Mouse (Mus musculus): ENCODE measurements around the gene Mcrip2.

Mcrip2 gene

DNA sequence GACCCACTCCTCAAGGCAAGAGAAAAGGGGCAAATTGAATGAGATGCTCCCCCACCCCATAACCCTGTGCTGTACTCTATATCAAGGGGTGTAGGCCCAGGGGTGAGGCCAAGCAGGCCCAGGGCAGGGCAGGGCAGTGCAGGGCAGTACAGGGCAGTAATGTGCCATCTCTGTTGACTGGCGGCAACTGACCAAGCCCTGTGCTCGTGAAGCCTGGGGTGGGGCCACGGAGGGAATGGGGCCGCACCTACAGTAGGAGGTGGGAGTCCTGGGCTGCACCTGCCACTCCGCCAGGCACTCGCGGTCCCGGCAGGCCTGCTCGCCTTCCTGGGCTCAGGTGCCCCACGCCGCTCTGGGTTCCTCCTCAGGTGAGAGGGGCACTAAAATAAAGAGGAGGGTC is 3.3 kb downstream of the Mcrip2 start:
- DNase-seq (ENCODE audit: low spot score) = no peak

DNA sequence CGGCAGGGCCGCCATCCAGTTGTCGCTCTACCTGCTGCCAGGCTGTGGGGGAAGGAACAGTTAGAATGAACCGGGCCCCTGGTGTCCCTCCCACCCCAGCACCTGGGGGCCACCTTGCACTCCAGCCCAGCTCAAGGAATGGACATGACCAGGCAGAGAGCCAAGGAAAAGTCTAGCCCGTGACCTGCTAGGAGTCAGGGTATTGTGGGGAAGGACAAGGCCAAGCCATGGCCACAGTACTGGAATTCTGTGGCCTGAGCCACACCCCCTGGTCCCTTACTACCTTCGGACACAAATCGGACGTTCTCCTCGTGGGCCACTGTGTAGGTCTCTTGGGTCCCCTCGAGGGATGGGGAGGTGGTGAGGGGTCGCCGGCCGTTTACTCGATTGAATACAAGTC is 4.3 kb downstream of the Mcrip2 start:
- DNase-seq (ENCODE audit: low spot score) = no peak

DNA sequence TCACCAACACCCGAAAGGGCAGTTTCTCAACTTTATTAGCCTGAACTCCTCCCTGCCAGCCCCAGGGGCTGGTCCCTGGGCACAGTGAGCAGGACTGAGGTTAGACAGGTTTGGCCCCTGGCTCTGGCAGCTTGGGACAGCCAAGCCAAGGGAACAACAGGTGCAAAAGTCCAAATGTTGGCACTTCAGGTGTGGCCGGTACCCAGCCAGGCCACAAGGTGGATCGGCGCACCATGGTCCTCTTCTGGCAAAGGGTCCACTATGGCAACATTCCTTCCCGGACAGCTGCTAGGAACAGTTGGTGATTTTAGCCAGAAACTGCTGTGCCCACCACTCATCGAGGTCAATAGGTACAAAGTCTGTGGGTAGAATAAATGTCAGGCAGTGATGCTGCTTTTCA is 4.9 kb downstream of the Mcrip2 start:
- no peak for DNase-seq (ENCODE audit: low spot score)

DNA sequence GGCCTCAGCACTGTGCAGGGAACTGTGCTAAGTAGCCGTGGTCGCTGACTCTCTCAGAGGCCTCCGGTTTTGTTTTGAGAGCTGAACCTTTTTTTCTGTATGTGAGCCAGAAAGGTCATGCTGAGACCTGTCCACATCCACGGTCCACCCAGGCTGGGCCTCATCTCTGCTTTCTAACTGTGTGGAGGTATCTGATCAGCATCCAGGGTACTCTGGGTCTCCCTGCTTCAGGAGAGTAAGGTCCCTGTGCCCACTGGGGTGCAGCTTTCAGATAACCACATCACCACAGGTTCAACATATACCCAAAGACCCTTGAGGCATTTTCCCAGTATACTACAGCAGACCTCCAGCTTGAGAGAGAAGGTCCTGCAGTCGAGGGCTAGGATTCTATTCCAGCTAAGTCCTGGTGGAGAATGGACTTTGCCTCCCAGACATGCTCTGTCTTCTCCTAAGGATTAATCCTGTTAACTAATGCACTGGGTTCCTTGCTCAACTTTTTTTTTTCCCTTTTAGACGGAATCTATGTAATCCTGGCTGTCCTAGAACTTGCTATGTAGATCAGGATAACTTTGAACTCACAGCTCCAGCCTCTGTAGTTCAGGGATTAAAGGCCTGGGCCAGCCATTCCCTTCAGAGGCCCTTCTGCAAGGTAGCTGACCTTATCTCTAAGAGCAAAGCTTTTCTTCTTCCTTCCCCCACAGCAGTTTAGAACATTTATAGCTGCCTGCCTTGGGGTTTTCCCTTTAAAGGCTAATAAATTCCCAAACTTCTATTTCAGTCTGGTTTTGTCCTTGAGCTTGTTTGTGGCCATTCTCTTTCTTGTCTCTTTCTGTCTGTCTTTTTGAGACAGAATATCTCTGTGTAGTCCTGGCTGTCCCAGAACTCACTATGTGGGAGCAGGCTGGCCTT is 6.6 kb downstream of the Mcrip2 start:
- DNase-seq (ENCODE audit: low spot score) = no peak

DNA sequence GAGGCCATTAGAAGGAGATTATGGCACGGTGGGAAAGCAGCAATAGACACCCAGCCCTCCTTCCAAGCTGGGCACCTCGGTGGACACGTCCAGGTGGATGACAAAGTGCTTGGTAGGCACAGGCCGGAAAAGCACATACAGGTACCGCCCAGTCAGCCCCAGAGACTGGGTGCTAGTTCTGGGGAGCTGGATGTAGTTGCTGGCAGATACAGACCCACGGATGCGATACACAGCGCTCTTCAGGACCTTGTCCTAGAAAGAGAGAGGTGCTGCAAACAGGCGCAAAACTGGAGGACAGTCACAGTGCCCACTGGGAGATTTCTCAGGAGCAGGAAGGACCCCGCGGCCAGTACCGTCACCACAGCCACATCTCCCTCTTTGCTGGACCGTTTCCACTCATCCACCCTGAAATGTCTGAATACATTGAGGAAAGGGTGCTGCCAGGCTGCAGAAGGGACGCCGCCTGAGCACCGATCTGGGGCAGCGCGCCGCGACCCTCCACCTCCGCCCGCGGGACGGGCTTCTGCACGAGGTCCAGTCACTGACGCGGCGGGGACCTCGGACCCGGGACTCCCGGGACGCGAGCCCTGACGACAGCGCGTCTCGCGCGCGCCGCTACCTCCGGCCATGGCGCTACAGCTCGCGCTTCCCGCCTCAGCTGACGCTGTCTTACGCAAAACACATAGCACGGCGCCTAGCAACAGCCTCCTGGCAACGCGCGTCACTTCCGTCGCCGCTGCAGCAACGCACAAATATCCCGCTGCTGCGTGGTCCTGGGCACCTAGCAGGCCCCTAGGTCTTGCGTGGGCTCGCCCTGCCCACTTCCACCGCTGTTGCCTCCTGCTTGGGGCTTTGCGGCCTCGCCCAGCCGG is 7.5 kb downstream of the Mcrip2 start, which contains the start of gene Wdr90:
Gene Wdr90, minus strand, starts transcription at position 670 of the 872 bp plus-strand sequence.
- DNase-seq (ENCODE audit: low spot score) = peak; percentile 87

DNA sequence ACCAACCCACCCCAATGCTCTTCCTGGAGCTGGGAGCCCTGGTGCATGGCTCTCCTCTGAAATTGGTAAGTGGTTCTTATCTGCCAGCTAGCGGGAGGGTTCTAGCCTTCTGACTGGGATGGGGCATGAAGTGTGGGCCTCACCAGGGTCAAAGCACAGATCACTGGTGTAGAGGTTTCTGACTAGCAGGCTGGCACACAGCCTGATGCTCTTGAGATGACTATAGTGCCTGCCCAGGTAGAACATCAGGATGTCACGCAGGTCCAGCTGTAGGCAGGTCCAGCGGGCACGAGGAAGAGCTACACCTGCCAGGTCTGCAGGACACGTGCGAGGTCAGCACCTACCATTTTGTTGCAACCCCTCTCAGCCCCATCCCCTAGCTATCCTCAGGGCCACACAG is 8.3 kb downstream of the Mcrip2 start:
- DNase-seq (ENCODE audit: low spot score) = no peak

DNA sequence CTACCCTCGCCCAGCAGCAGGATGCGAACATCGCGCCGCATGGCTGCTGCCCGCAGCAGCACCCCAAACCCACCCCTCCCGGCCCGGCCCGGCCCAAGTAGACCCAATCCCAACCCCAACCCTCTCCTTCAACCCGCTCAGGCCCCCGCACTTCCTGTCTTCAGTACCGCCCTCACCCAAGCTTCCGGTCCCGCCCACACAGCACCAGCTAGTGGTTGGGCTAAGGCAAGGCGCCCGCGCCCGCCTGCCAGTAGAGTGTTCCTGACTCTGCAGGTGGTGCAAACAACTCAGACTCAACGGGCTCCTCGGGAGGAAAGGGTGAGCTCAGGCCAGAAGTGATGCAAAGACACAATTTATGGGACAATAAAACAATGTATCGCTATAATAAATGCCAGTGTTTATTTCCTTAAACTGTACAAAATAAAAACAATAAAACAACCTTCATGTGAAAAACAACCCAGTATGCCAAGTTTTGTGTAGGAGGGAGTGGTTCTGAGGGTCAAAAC is 24.1 kb downstream of the Mcrip2 start, which contains the start of gene Rhot2:
Gene Rhot2, minus strand, starts transcription at position 456 of the 506 bp plus-strand sequence.
- peak; percentile 98 for DNase-seq (ENCODE audit: low spot score)

DNA sequence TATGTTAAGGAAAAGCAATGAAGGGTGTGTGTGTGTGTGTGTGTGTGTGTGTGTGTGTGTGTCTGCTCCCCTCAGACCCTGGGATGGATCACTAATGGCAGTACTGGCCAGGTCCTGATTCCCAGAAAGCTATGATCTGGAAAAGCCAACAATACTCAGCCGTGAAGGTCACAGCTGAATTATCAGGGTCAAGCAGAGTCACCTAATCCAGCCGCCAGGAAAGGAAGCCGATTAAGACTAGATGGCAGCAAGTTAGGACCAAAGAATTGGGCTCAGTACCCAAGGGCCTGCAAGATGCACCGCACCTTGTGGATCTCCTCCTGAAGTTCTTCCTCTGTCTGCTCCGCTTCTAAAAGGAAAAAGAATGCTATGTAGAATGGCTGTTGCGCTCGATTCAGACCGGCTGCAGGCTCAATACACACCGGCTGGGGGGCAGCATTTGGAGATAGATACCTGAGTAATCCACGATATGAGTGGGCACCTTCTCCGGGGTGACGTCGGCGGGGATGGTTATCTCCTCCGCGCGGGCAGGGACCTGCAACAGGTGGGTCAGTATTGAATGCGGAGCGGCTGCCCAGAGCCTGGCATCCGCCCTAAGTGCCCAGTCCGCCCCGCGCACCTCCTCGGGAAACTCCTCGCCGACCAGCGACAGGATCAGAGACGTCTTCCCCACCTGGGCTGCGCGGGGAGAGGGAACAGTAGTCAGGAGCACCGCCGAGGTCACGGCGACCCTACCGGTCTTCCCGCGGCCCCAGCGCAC is 24.7 kb downstream of the Mcrip2 start:
- no peak for DNase-seq (ENCODE audit: low spot score)

DNA sequence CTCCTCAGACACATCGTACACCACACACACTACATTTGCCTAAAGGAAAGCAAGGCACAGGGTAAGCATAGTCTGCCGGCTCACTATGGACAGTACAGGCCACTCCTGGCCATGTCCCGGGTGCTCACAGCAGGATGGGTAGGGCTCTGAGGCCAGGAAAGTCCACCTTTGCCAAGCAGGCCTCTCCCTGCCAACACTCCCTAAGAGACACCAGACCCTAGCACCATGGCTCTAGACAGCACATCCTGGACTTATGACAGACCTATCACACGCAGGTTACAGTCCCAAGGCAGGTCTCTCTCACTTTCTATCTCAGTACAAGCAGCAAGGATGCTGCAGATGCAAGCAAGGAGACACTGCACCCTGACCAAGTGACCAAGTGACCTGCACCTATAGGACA is 25.4 kb downstream of the Mcrip2 start:
- no peak for DNase-seq (ENCODE audit: low spot score)

DNA sequence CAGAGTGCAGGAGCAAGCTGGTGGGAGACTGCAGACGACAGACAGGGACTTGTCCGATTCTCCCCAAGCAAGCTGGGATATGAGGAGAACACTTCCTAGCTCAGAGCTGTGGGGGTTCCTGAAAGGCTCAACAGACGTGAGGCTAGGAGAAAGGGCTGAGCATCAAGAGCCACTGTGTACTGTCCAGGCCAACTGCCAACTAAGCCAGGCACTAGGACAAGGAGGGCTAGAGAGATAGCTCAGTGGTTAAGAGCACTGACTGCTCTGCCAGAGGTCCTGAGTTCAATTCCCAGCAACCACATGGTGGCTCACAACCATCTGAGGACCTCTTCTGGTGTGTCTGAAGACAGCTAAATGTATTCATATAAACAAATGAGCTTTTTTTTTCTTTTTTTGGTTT is 26.1 kb downstream of the Mcrip2 start:
- peak; percentile 63 for DNase-seq (ENCODE audit: low spot score)

DNA sequence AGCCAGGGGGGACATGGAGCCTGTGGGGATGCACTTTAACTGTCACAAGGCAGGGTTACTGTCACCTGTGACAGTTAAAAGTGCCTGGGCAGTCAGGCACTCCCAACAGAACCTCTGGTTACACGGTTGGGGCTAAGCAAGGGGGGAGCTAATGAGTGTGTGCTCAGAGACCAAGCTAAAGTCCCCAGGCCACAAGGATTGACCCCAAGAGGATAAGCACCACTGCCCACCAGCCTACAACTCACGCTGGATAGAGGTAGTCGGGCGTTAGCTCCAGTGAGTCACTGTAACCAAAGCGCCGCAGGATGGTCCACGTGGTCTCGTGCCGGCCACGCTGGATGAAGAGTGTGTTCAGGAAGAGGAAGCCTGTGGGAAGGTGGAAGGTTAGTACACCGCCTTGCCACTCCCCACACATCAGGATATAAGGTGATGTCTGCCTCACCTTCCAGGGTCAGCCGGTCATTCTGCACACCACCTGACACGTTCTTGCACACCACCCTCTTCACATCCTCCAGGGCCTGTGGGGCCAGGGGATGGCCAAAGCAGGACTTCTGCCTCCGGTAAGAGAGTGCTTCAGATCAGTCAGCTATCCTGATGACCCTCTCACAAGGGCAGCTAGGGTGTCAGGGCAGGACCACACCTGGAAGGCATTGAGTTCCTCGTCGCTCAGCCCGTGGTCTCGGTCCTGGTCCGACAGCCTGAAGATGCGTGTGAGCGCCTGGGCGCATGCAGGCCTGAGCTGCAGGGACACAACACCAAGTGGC is 27.3 kb downstream of the Mcrip2 start, which contains the start of gene Gm20683:
Gene Gm20683, minus strand, starts transcription at position 647 of the 764 bp plus-strand sequence.
- DNase-seq (ENCODE audit: low spot score) = no peak

DNA sequence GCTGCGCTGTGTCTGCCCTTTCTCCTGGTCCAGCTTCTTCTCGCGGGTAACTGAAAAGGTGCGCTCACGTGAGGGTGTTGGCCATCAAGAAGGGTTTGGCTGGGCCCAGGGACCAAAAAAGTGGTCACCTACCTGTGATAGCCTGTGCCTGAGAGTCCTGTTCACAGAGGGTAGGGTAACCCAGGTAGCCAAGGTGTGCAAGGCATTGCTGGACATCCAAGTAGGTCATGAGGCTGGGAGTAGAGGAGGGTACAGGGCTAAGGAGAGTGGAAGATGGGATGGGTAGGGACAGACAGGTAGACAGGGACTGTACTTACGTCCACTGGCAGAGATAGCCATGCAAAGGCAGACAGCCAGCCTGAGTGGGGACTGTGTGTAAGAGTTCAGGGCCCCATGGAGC is 28.0 kb downstream of the Mcrip2 start:
- no peak for DNase-seq (ENCODE audit: low spot score)

DNA sequence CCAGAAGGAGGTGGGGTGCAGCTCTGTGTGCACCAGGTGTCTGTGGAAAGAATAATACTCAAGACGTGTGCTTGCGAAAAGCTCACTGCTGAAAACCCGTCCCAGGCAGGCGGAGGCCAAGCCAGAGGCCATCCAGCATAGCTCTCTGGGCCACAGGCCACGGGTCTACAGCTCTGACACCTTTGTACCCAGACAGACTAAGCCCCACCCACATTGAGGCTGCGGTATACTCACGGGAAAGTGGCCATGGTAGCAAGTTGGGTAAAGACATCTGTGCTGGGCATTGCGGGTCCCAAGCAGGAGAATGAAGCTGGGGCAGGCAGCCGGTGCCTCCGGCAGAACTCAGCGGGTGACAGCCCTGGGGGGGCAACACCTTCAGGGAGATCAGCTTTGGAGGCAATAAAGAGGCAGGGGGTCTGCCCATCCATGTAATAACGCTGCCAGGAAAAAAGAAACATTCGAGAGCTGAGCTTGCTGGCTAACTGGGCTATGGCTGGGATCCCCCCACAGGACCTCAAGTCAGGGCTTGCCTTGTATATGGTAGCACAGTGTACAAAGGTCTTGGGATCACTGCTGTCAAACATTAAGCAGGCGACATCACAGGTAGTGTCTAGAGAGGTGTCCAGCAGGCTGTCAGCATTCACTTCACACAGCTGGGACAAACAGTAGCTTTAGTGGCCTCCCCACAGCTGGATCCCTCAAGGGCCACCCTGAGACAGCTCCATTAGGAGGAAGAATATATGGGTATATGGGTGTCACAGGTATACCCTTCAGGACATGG is 28.9 kb downstream of the Mcrip2 start:
- DNase-seq (ENCODE audit: low spot score) = peak; percentile 76

DNA sequence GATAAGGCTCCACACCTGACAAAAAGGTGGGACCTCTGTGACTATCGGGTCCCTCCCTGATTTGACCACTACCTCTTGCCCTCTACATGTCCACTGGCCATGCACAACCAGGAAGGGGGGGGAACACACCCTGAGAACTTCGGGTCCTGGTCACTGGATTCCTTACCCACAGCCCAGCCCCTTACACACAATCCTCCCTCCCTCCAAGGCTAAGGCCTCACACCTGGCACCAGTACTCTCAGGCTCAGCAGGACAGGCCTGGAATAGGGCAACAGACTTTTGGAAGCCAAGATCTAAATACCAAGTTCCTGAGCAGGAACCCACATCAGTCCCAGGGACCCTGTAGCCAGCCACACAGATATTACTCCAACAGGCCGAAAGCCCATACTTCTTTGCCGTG is 29.7 kb downstream of the Mcrip2 start:
- no peak for DNase-seq (ENCODE audit: low spot score)

DNA sequence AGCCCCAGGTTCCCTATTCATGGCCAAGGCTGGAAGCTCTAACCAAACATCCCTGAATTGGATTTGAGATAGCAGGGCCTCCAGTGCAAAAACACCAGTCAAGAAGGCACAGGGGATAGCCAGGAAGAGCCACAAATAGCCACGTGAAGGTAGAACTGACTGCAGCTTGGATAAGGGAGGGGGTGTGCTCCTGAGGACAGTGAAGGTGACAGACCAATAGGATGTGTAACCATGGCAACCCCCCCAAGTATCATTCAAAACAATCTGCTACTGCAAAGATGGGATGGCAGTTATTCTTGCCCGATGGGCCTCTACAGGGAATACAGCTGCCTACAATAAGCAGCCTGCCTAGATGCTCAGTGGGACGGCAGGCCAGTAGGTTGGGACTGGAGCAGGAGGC is 31.0 kb downstream of the Mcrip2 start:
- no peak for DNase-seq (ENCODE audit: low spot score)

DNA sequence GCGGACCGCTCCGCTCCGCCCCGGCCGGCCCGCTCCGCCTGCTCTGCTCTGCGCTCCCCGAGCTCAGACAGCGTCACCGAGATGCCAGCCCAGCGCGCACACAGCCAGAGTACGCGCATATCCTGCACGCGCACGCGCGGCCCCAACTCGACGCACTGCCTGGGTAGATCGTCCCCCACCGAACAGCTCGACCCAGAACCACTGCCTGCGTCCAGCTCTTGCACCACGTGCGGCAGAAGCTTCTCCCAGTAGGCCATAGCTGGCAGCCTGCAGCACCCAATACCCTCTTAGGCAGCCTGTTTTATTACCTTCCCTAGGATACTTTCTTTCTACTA is 31.5 kb downstream of the Mcrip2 start, which contains the start of gene Rhbdl1:
Gene Rhbdl1, minus strand, starts transcription at position 220 of the 335 bp plus-strand sequence.
- DNase-seq (ENCODE audit: low spot score) = no peak

DNA sequence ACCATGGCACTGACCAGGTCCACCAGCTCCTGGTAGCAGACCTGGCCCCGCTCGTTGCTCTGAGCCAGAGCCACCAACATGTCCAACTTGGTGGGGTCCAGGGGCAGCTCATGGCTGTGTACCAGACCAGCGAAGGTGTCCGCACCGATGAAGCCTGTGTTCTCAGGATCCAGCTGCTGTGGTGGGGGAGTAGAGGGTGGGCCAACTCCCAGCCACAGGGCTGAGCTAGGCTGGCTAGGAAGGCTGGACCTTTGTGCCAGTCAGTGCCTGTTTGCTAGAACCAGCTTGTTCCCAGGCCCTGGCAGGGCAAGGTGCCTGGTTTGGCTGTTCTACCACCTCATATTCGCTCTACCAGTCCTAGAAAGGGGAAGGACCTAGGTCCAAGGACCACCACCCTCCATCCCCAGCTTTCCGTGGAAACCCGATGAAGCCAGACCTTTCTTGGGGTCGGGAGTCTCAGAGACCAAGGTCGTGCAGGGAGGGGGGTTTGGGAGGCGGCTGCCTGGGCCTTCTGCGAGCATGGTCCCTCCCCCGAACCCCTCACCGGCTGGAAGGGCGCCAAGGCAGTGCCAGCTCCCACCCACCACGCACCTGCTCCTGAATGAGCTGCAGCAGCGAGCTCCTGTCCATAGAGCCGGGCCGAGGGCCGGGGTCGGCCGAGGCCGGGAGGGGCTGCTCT is 32.0 kb downstream of the Mcrip2 start:
- DNase-seq (ENCODE audit: low spot score) = peak; percentile 62

DNA sequence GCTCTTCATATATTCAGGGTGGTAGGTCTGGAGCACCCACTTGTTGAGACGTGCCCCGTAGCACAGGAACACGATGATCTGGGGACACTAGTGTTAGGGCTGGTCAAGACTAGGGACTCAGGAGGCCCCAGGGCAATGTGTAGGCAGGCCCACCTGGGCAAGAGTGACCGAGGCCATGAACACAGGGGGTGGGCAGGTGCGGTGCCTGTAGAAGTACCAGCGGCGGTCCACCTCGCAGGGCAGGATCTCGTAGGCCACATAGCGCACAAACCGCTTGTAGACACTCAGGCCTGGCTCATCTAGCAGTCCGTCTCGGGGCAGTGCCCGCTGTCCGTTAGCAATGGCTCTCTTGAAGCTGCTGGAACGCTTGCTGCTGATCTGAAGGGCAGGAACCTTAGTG is 32.7 kb downstream of the Mcrip2 start:
- no peak for DNase-seq (ENCODE audit: low spot score)

DNA sequence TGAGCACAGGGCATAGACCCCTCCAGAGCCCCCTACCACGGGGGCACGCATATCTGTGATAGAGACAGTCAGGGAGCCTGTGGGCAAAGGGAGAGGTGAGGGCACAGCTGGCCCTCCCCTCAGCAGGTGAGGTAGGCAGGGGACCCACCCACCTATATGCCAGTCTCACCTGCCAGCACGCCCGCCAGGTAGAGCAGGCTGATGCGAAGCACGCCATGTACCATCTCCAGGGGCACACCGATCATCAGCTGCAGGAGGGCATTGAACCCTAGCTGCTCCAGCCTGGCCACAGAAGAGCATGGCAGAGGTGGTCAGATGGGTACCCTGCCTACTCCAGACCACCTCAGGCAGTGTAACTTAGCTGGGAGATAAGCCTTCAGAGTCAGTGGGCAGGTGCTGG is 33.3 kb downstream of the Mcrip2 start:
- no peak for DNase-seq (ENCODE audit: low spot score)

Measured in adipocyte (in vitro differentiated cells).